Comparison of ENCODE assay signal across 20 mouse cellular contexts in genomic region chr14:100664180-100664579, GRCm38 (mm10).
A peak's percentile ranks its signal among the peaks of the same experiment; 100 is the strongest.
DNase-seq lines count a peak whose midpoint lies in the region; ATAC-seq lines count a peak whose summit lies in the region.
"Had no signal": no experiment of that assay in that cellular context is flagged by ENCODE, and none has a peak within 500 bp of the region (broad histone marks: within the 10 kb centered on the region; RNA-seq: fewer than 3 reads in every experiment).

No protein-coding gene starts in this region.

- H3K4me3 ChIP-seq in midbrain, embryonic 11.5 days (ENCODE audit: low read depth, low read length) = no peak overlapping the region
- no peak overlapping the region for H3K4me3 ChIP-seq in midbrain, embryonic 14.5 days (replicated peaks; ENCODE audit: low read depth, low read length)
- H3K4me3 ChIP-seq in intestine, embryonic 16.5 days (ENCODE audit: low read length) = no peak overlapping the region
- H3K4me3 ChIP-seq: embryonic facial prominence, embryonic 10.5 days; embryonic facial prominence, embryonic 12.5 days; forebrain, embryonic 13.5 days; forebrain, embryonic 15.5 days had no signal

- H3K9me3 ChIP-seq in midbrain, embryonic 11.5 days (ENCODE audit: control insufficient read depth, low read length) = no peaks in the 10 kb centered on the region
- no peaks in the 10 kb centered on the region for H3K9me3 ChIP-seq in midbrain, embryonic 14.5 days (ENCODE audit: control insufficient read depth, low read length)
- no peaks in the 10 kb centered on the region for H3K9me3 ChIP-seq in intestine, embryonic 16.5 days (ENCODE audit: control insufficient read depth, low read length)
- H3K9me3 ChIP-seq: embryonic facial prominence, embryonic 10.5 days; embryonic facial prominence, embryonic 12.5 days; forebrain, embryonic 13.5 days; forebrain, embryonic 15.5 days had no signal

- intact Hi-C loops in heart, postnatal 14 days (cut with DNase I) = no loop called here

- H3K27ac ChIP-seq in midbrain, embryonic 11.5 days (ENCODE audit: low read depth, low read length) = no peak overlapping the region
- H3K27ac ChIP-seq in midbrain, embryonic 14.5 days (replicated peaks; ENCODE audit: low read depth, low read length) = no peak overlapping the region
- H3K27ac ChIP-seq in intestine, embryonic 16.5 days (ENCODE audit: low read length) = no peak overlapping the region
- H3K27ac ChIP-seq: embryonic facial prominence, embryonic 10.5 days; embryonic facial prominence, embryonic 12.5 days; forebrain, embryonic 13.5 days; forebrain, embryonic 15.5 days had no signal

- H3K36me3 ChIP-seq in midbrain, embryonic 11.5 days (ENCODE audit: control insufficient read depth, insufficient read depth, low read length) = no peaks in the 10 kb centered on the region
- no peaks in the 10 kb centered on the region for H3K36me3 ChIP-seq in midbrain, embryonic 14.5 days (ENCODE audit: control insufficient read depth, insufficient read depth, low read length)
- no peaks in the 10 kb centered on the region for H3K36me3 ChIP-seq in intestine, embryonic 16.5 days (ENCODE audit: control insufficient read depth, insufficient read depth, low read length)
- H3K36me3 ChIP-seq: embryonic facial prominence, embryonic 10.5 days; embryonic facial prominence, embryonic 12.5 days; forebrain, embryonic 15.5 days had no signal

- 79% methylated on average over 3 of the region's 3 CpGs for WGBS in midbrain, embryonic 11.5 days
- WGBS in midbrain, embryonic 14.5 days = 77% methylated on average over 3 of the region's 3 CpGs
- WGBS in intestine, embryonic 16.5 days = 67% methylated on average over 3 of the region's 3 CpGs

- H3K9ac ChIP-seq in midbrain, embryonic 11.5 days (ENCODE audit: low read length) = no peak overlapping the region
- H3K9ac ChIP-seq in midbrain, embryonic 14.5 days (replicated peaks; ENCODE audit: low read length) = no peak overlapping the region
- H3K9ac ChIP-seq in intestine, embryonic 16.5 days (ENCODE audit: low read depth, low read length) = no peak overlapping the region
- H3K9ac ChIP-seq: embryonic facial prominence, embryonic 12.5 days; forebrain, embryonic 13.5 days; forebrain, embryonic 15.5 days; forebrain, postnatal 0 days had no signal

- H3K27me3 ChIP-seq in midbrain, embryonic 11.5 days (ENCODE audit: control insufficient read depth, insufficient read depth, low read length) = no peaks in the 10 kb centered on the region
- H3K27me3 ChIP-seq in midbrain, embryonic 14.5 days (ENCODE audit: control insufficient read depth, insufficient read depth, low read length) = no peaks in the 10 kb centered on the region
- no peaks in the 10 kb centered on the region for H3K27me3 ChIP-seq in intestine, embryonic 16.5 days (replicated peaks; ENCODE audit: control insufficient read depth, insufficient read depth, low read length)
- H3K27me3 ChIP-seq: embryonic facial prominence, embryonic 12.5 days; forebrain, embryonic 13.5 days; forebrain, embryonic 15.5 days had no signal

- no peak for ATAC-seq in midbrain, embryonic 11.5 days (ENCODE audit: low FRiP score)
- no peak for ATAC-seq in midbrain, embryonic 14.5 days (ENCODE audit: low FRiP score, low TSS enrichment)
- ATAC-seq in intestine, embryonic 16.5 days = peak; percentile 72
- ATAC-seq: CD4-positive, CD25-positive, alpha-beta regulatory T cell, adult 4 months; forebrain, embryonic 13.5 days; forebrain, embryonic 15.5 days; forebrain, postnatal 0 days had no signal

- H3K4me2 ChIP-seq in midbrain, embryonic 11.5 days = no peak overlapping the region
- H3K4me2 ChIP-seq in midbrain, embryonic 14.5 days (ENCODE audit: low read length) = no peak overlapping the region
- H3K4me2 ChIP-seq in intestine, embryonic 16.5 days (ENCODE audit: low read depth, low read length) = no peak overlapping the region
- H3K4me2 ChIP-seq: embryonic facial prominence, embryonic 12.5 days; forebrain, embryonic 13.5 days; forebrain, embryonic 15.5 days had no signal

- peak; percentile 82 for DNase-seq in midbrain, embryonic 11.5 days (ENCODE audit: low spot score, missing footprints)
- DNase-seq in midbrain, embryonic 14.5 days = no peak
- no peak for DNase-seq in heart, postnatal 14 days
- no peak for DNase-seq in cerebellum, postnatal 25 days
- DNase-seq: adrenal gland, adult 2 months; adrenal gland, postnatal 10 days; adrenal gland, postnatal 25 days; B cell, adult 2 months; cerebellum, adult 11 months; cerebellum, adult 18-20 months; cerebellum, adult 8-10 months; cerebellum, adult 9-11 months; cerebellum, postnatal 14 days; forebrain, postnatal 0 days had no signal

- no peaks in the 10 kb centered on the region for H3K4me1 ChIP-seq in midbrain, embryonic 11.5 days (ENCODE audit: control insufficient read depth, insufficient read depth, low read length)
- no peaks in the 10 kb centered on the region for H3K4me1 ChIP-seq in midbrain, embryonic 14.5 days (ENCODE audit: control insufficient read depth, insufficient read depth, low read length)
- H3K4me1 ChIP-seq in intestine, embryonic 16.5 days (ENCODE audit: control insufficient read depth, insufficient read depth, low read length) = no peaks in the 10 kb centered on the region
- H3K4me1 ChIP-seq: embryonic facial prominence, embryonic 12.5 days; forebrain, embryonic 15.5 days had no signal
